Mouse (Mus musculus) hindbrain, postnatal 0 days (tissue): ENCODE results near the gene Rgl2. TPM values are rescaled to one million over a fixed set of nuclear protein-coding genes. Genes with fewer than 3 reads are reported as not detected.
"Not testable (repeated sequence)": the region's sequence is repeated elsewhere in the genome, so short reads cannot be mapped to it uniquely, and the experiment has no call there.

Experiments used
- ATAC-seq: fragments of 200-750 bp; cut with Nextera tagmentation; 2 replicates; pipeline ENCODE4 v1.8.0; 2017; ENCODE audit warnings: mild to moderate bottlenecking, moderate TSS enrichment, moderate library complexity
- DNase-seq: peaks from one replicate; pipeline ENCODE4 v3.0.0-alpha.2; 2015; ENCODE audit warnings: low spot score
- H3K27ac ChIP-seq: fragments of 300-500 bp; sonication (generic); 2 replicates; pipeline ENCODE4 v1.5.1; 2014; ENCODE audit warnings: mild to moderate bottlenecking
- H3K27me3 ChIP-seq: fragments of 300-500 bp; sonication (generic); 2 replicates; pipeline ENCODE4 v1.6.1; 2014; ENCODE audit warnings: low read length, mixed read lengths; ENCODE audit not compliant: insufficient read depth
- H3K36me3 ChIP-seq: fragments of 300-500 bp; sonication (generic); 2 replicates; pipeline ENCODE4 v1.6.1; 2014; ENCODE audit warnings: low read length, mixed read lengths; ENCODE audit not compliant: insufficient read depth
- H3K4me1 ChIP-seq: fragments of 300-500 bp; sonication (generic); 2 replicates; pipeline ENCODE4 v1.6.1; 2014; ENCODE audit warnings: antibody characterized with exemption, low read length, mixed read lengths; ENCODE audit not compliant: insufficient read depth
- H3K4me2 ChIP-seq: fragments of 300-500 bp; sonication (generic); 2 replicates; pipeline ENCODE4 v1.6.1; 2014; ENCODE audit warnings: low read depth, mild to moderate bottlenecking, low read length, moderate library complexity, mixed read lengths
- H3K4me3 ChIP-seq: fragments of 300-500 bp; sonication (generic); 2 replicates; pipeline ENCODE4 v1.5.1; 2014; ENCODE audit warnings: low read length
- H3K9ac ChIP-seq: fragments of 300-500 bp; sonication (generic); replicated peaks from 2 replicates; pipeline ENCODE4 v1.6.1; 2014; ENCODE audit warnings: mild to moderate bottlenecking, low read length, moderate library complexity, mixed read lengths
- H3K9me3 ChIP-seq: fragments of 300-500 bp; sonication (generic); 2 replicates; pipeline ENCODE4 v1.6.1; 2016; ENCODE audit warnings: low read length, mixed read lengths
- CTCF ChIP-seq: IDR thresholded peaks from 2 replicates; pipeline ENCODE4 v1.5.1; 2016; ENCODE audit warnings: antibody characterized with exemption, control low read depth, low read depth
- WGBS: fragments of 180-500 bp; shearing (Covaris S2); extraction: QIAGEN DNeasy Blood & Tissue Kit; methylation state at CpG from one replicate; pipeline ENCODE4 v1.1.7; 2014; 5-methylcytosine and 5-hydroxymethylcytosine counted together
- microRNA-seq, 2 experiments: library from miRNA; unstranded; fragments of <30 nt; microRNA quantifications; one replicate each; pipeline ENCODE4; 2016
- polyA plus RNA-seq: library from polyadenylated mRNA; unstranded; fragments of >200 nt; fragmentation: Nextera tagmentation; extraction: Ambion mirVana; gene quantifications from 2 replicates; pipeline ENCODE4 v1.2.1, GENCODE M21; 2015
- total RNA-seq: library from RNA; depleted of rRNA; stranded (reverse); fragments of >200 nt; gene quantifications from 2 replicates; pipeline ENCODE4 v1.2.3, GENCODE M21; 2014; rRNA removed

Gene Rgl2
- total and polyA plus RNA-seq, 2 experiments from 2014 or later: 36.1 to 116 TPM

GRCm38 (mm10) chr17:33980181-33981035 lies 51.1 kb downstream of the Rgl2 start:
- ATAC-seq (no peak), DNase-seq (peak; percentile 20)
- no peaks in the 10 kb centered on the region for H3K4me1 ChIP-seq
- H3K27me3 ChIP-seq: peaks cover 26% of the 10 kb centered on the region
- no peak overlapping the region for H3K4me2 ChIP-seq
- H3K27ac ChIP-seq: peak overlapping the region; percentile 69
- H3K9me3 ChIP-seq: no peaks in the 10 kb centered on the region
- TF ChIP-seq CTCF: no peak
- 79% methylated on average over 19 of the region's 19 CpGs for WGBS
- no peak overlapping the region for H3K9ac ChIP-seq
- H3K36me3 ChIP-seq: no peaks in the 10 kb centered on the region
- no peak overlapping the region for H3K4me3 ChIP-seq

GRCm38 (mm10) chr17:33981192-33981909 lies 52.0 kb downstream of the Rgl2 start:
- H3K4me1 ChIP-seq, H3K9me3 ChIP-seq, H3K36me3 ChIP-seq: not testable (repeated sequence)
- peak overlapping the region; percentile 58 for H3K4me2 ChIP-seq
- peaks cover 24% of the 10 kb centered on the region for H3K27me3 ChIP-seq
- H3K27ac ChIP-seq: peak overlapping the region; percentile 94
- under 1% methylated on average over 27 of the region's 27 CpGs for WGBS
- ATAC-seq (peak; percentile 96), DNase-seq (peak; percentile 98)
- peak overlapping the region; percentile 44 for H3K4me3 ChIP-seq
- H3K9ac ChIP-seq: peak overlapping the region; percentile 43
- TF ChIP-seq CTCF: peak; percentile 76

DNA sequence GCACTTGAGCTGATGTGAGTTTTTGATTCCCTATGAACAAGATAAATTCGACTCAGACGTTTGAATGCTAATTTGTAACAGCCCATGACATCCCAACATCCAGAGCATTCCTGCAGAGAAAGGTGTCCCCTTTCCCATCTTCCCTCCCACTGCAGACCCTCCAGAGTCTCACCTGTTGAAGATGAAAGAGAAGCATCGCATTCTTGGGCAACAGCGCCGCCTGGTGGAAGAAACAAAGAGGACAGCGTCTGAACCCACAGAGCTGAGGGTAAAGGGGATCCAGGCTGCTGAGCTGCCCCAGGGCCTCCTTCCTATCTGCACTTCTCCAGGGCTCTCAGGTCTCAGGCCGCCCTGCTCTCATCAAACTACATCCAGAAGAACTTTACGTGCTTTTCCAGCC lies 52.8 kb downstream of the Rgl2 start:
- H3K4me2 ChIP-seq: peak overlapping the region; percentile 58; the same call in 1 of the 2 replicates

More for the DNA sequence above, 52.8 kb downstream of the Rgl2 start:
- H3K36me3 ChIP-seq, H3K9me3 ChIP-seq, H3K9ac ChIP-seq, ATAC-seq, H3K4me1 ChIP-seq, H3K4me3 ChIP-seq: not testable (repeated sequence)
- H3K27ac ChIP-seq: peak overlapping the region; percentile 94; the same call in 1 of the 2 replicates
- TF ChIP-seq CTCF: peak; percentile 92
- peaks cover 21% of the 10 kb centered on the region for H3K27me3 ChIP-seq
- peak; percentile 72 for DNase-seq
- 16% methylated on average over 8 of the region's 8 CpGs for WGBS

Small RNAs within 50 kb of the gene (microRNA-seq; reads per million reads assigned to microRNA genes)
- 0 reads per million in 2 experiments for gene Gm27740

Other genes starting within 250 kb of the Rgl2 start
- 49.2 and 55.7 TPM in 2 replicates for gene Hnrnpm, start 242.7 kb upstream of the Rgl2 start, total RNA-seq
- 124 and 133 TPM in 2 replicates for gene Hnrnpm, start 242.7 kb upstream of the Rgl2 start, polyA plus RNA-seq
- 118 and 137 TPM in 2 replicates for gene March2, start 210.9 kb upstream of the Rgl2 start, total RNA-seq
- gene March2, start 210.9 kb upstream of the Rgl2 start, polyA plus RNA-seq: 73.8 and 77.1 TPM in 2 replicates
- 123 and 163 TPM in 2 replicates for gene Rab11b, start 169.0 kb upstream of the Rgl2 start, total RNA-seq
- gene Rab11b, start 169.0 kb upstream of the Rgl2 start, polyA plus RNA-seq: 546 and 583 TPM in 2 replicates
- gene Angptl4, start 147.7 kb upstream of the Rgl2 start, total RNA-seq: 24.0 and 24.7 TPM in 2 replicates
- gene Angptl4, start 147.7 kb upstream of the Rgl2 start, polyA plus RNA-seq: 31.9 and 37.5 TPM in 2 replicates
- gene Kank3, start 119.0 kb upstream of the Rgl2 start, total RNA-seq: 33.5 and 57.2 TPM in 2 replicates
- 44.1 and 47.9 TPM in 2 replicates for gene Kank3, start 119.0 kb upstream of the Rgl2 start, polyA plus RNA-seq
- 117 and 293 TPM in 2 replicates for gene Rps28, start 105.0 kb upstream of the Rgl2 start, total RNA-seq
- gene Rps28, start 105.0 kb upstream of the Rgl2 start, polyA plus RNA-seq: 609 and 617 TPM in 2 replicates
- 289 and 356 TPM in 2 replicates for gene Ndufa7, start 105.0 kb upstream of the Rgl2 start, total RNA-seq
- gene Ndufa7, start 105.0 kb upstream of the Rgl2 start, polyA plus RNA-seq: 562 and 577 TPM in 2 replicates
- gene Cd320, start 86.5 kb upstream of the Rgl2 start, total RNA-seq: 25.1 and 26.0 TPM in 2 replicates
- gene Cd320, start 86.5 kb upstream of the Rgl2 start, polyA plus RNA-seq: 55.7 and 58.6 TPM in 2 replicates
- not detected in 2 replicates for gene Gm7029, start 55.7 kb upstream of the Rgl2 start, total RNA-seq
- not detected in 2 replicates for gene Gm7029, start 55.7 kb upstream of the Rgl2 start, polyA plus RNA-seq
- gene Kifc1, start 38.9 kb upstream of the Rgl2 start, total RNA-seq: 5.8 and 9.9 TPM in 2 replicates
- gene Kifc1, start 38.9 kb upstream of the Rgl2 start, polyA plus RNA-seq: 2.0 and 3.2 TPM in 2 replicates
- gene Platr17, start 24.4 kb upstream of the Rgl2 start, total RNA-seq: 1.3 TPM in 1 of 2 replicates, not detected in the other
- 0.88 and 1.2 TPM in 2 replicates for gene Platr17, start 24.4 kb upstream of the Rgl2 start, polyA plus RNA-seq
- 52.1 and 58.4 TPM in 2 replicates for gene Daxx, start 20.1 kb upstream of the Rgl2 start, total RNA-seq
- 39.0 and 41.9 TPM in 2 replicates for gene Daxx, start 20.1 kb upstream of the Rgl2 start, polyA plus RNA-seq
- 41.5 and 61.8 TPM in 2 replicates for gene Tapbp, start 13.6 kb upstream of the Rgl2 start, total RNA-seq
- gene Tapbp, start 13.6 kb upstream of the Rgl2 start, polyA plus RNA-seq: 39.1 and 40.2 TPM in 2 replicates
- 58.5 TPM in 2 replicates for gene Zbtb22, start 13.6 kb upstream of the Rgl2 start, total RNA-seq
- gene Zbtb22, start 13.6 kb upstream of the Rgl2 start, polyA plus RNA-seq: 20.8 and 23.0 TPM in 2 replicates
- 25.2 and 43.1 TPM in 2 replicates for gene Pfdn6, start 10.8 kb downstream of the Rgl2 start, total RNA-seq
- 168 and 195 TPM in 2 replicates for gene Pfdn6, start 10.8 kb downstream of the Rgl2 start, polyA plus RNA-seq
- gene Wdr46, start 11.1 kb downstream of the Rgl2 start, total RNA-seq: 16.6 and 16.8 TPM in 2 replicates
- gene Wdr46, start 11.1 kb downstream of the Rgl2 start, polyA plus RNA-seq: 16.7 and 17.9 TPM in 2 replicates
- gene B3galt4, start 21.9 kb downstream of the Rgl2 start, total RNA-seq: 8.9 and 12.3 TPM in 2 replicates
- 10.7 and 11.6 TPM in 2 replicates for gene B3galt4, start 21.9 kb downstream of the Rgl2 start, polyA plus RNA-seq
- 55.6 and 57.4 TPM in 2 replicates for gene Vps52, start 26.3 kb downstream of the Rgl2 start, total RNA-seq
- 62.1 and 63.2 TPM in 2 replicates for gene Vps52, start 26.3 kb downstream of the Rgl2 start, polyA plus RNA-seq
- gene Rps18, start 26.5 kb downstream of the Rgl2 start, total RNA-seq: 1,180 and 1,309 TPM in 2 replicates
- gene Rps18, start 26.5 kb downstream of the Rgl2 start, polyA plus RNA-seq: 904 and 918 TPM in 2 replicates
- 21.6 and 33.2 TPM in 2 replicates for gene H2-K1, start 70.8 kb downstream of the Rgl2 start, total RNA-seq
- gene H2-K1, start 70.8 kb downstream of the Rgl2 start, polyA plus RNA-seq: 23.9 and 26.2 TPM in 2 replicates
- gene Ring1, start 95.1 kb downstream of the Rgl2 start, total RNA-seq: 19.1 and 22.1 TPM in 2 replicates
- gene Ring1, start 95.1 kb downstream of the Rgl2 start, polyA plus RNA-seq: 19.2 and 20.0 TPM in 2 replicates
- gene H2-Ke6, start 98.5 kb downstream of the Rgl2 start, total RNA-seq: 78.3 and 87.4 TPM in 2 replicates
- gene H2-Ke6, start 98.5 kb downstream of the Rgl2 start, polyA plus RNA-seq: 74.9 and 78.9 TPM in 2 replicates
- gene Slc39a7, start 102.1 kb downstream of the Rgl2 start, total RNA-seq: 188 and 250 TPM in 2 replicates
- 148 and 150 TPM in 2 replicates for gene Slc39a7, start 102.1 kb downstream of the Rgl2 start, polyA plus RNA-seq
- 51.5 and 64.8 TPM in 2 replicates for gene Rxrb, start 102.3 kb downstream of the Rgl2 start, total RNA-seq
- 48.7 and 49.2 TPM in 2 replicates for gene Rxrb, start 102.3 kb downstream of the Rgl2 start, polyA plus RNA-seq
- 12.1 and 16.7 TPM in 2 replicates for gene Col11a2, start 109.9 kb downstream of the Rgl2 start, total RNA-seq
- gene Col11a2, start 109.9 kb downstream of the Rgl2 start, polyA plus RNA-seq: 5.4 TPM in 2 replicates
- gene H2-Oa, start 162.8 kb downstream of the Rgl2 start, total RNA-seq: not detected in 2 replicates
- 0.23 and 0.31 TPM in 2 replicates for gene H2-Oa, start 162.8 kb downstream of the Rgl2 start, polyA plus RNA-seq
- gene H2-DMa, start 190.0 kb downstream of the Rgl2 start, total RNA-seq: 30.9 and 31.3 TPM in 2 replicates
- 23.5 and 24.1 TPM in 2 replicates for gene H2-DMa, start 190.0 kb downstream of the Rgl2 start, polyA plus RNA-seq
- 180 and 195 TPM in 2 replicates for gene Brd2, start 193.1 kb downstream of the Rgl2 start, total RNA-seq
- 101 and 108 TPM in 2 replicates for gene Brd2, start 193.1 kb downstream of the Rgl2 start, polyA plus RNA-seq
- 0.16 TPM in 1 of 2 replicates, not detected in the other for gene H2-DMb2, start 213.8 kb downstream of the Rgl2 start, total RNA-seq
- gene H2-DMb2, start 213.8 kb downstream of the Rgl2 start, polyA plus RNA-seq: 0.58 and 0.59 TPM in 2 replicates
- gene H2-DMb1, start 223.5 kb downstream of the Rgl2 start, total RNA-seq: 1.8 and 3.0 TPM in 2 replicates
- 1.4 and 1.8 TPM in 2 replicates for gene H2-DMb1, start 223.5 kb downstream of the Rgl2 start, polyA plus RNA-seq